Mouse (Mus musculus) myocyte (in vitro differentiated cells): ENCODE measurements at regions not wholly inside any gene's neighbourhood (a gene's known extent, or its start where the extent isn't known, plus 50 kb on each side); places are given as distances from the start of the nearest gene placed in this dataset.

Source experiments
- CEBPB ChIP-seq: IDR thresholded peaks from 2 replicates; pipeline ENCODE4 v1.6.1; 2011; ENCODE audit warnings: mild to moderate bottlenecking, moderate library complexity; ENCODE audit not compliant: poor library complexity, insufficient read depth, severe bottlenecking
- E2F4 ChIP-seq: IDR thresholded peaks from one replicate; pipeline ENCODE4 v1.6.1; 2011; ENCODE audit warnings: mild to moderate bottlenecking, control low read depth, moderate library complexity; ENCODE audit not compliant: insufficient read depth
- MAX ChIP-seq: IDR thresholded peaks from one replicate; pipeline ENCODE4 v1.6.1; 2011; ENCODE audit warnings: low read depth, mild to moderate bottlenecking, control low read depth
- MYOG ChIP-seq, 3 experiments: IDR thresholded peaks; one replicate each; pipeline ENCODE4 v1.6.1; 2011; ENCODE audit warnings: control low read depth in 2 of 3, low read depth in 2 of 3, mild to moderate bottlenecking in 2 of 3; ENCODE audit not compliant: insufficient read length in 2 of 3, control insufficient read depth in 1 of 3, insufficient read depth in 1 of 3
- POLR2A ChIP-seq: IDR thresholded peaks from one replicate; pipeline ENCODE4 v1.6.1; 2011; ENCODE audit warnings: low read depth, mild to moderate bottlenecking, control low read depth, moderate library complexity; ENCODE audit not compliant: insufficient read length
- POLR2AphosphoS2 ChIP-seq: IDR thresholded peaks from one replicate; pipeline ENCODE4 v1.6.1; 2011; ENCODE audit warnings: low read depth, control low read depth; ENCODE audit not compliant: insufficient read length
- REST ChIP-seq: IDR thresholded peaks from one replicate; pipeline ENCODE4 v1.6.1; 2011; ENCODE audit warnings: mild to moderate bottlenecking, control low read depth, moderate library complexity; ENCODE audit not compliant: insufficient read depth, insufficient read length
- SRF ChIP-seq: IDR thresholded peaks from one replicate; pipeline ENCODE4 v1.6.1; 2011; ENCODE audit warnings: low read depth; ENCODE audit not compliant: control insufficient read depth, insufficient read length
- TCF12 ChIP-seq: IDR thresholded peaks from one replicate; pipeline ENCODE4 v1.6.1; 2011; ENCODE audit warnings: mild to moderate bottlenecking, control low read depth; ENCODE audit not compliant: poor library complexity, insufficient read depth, severe bottlenecking
- USF1 ChIP-seq: IDR thresholded peaks from one replicate; pipeline ENCODE4 v1.6.1; 2011; ENCODE audit warnings: low read depth, mild to moderate bottlenecking, control low read depth, moderate library complexity

DNA sequence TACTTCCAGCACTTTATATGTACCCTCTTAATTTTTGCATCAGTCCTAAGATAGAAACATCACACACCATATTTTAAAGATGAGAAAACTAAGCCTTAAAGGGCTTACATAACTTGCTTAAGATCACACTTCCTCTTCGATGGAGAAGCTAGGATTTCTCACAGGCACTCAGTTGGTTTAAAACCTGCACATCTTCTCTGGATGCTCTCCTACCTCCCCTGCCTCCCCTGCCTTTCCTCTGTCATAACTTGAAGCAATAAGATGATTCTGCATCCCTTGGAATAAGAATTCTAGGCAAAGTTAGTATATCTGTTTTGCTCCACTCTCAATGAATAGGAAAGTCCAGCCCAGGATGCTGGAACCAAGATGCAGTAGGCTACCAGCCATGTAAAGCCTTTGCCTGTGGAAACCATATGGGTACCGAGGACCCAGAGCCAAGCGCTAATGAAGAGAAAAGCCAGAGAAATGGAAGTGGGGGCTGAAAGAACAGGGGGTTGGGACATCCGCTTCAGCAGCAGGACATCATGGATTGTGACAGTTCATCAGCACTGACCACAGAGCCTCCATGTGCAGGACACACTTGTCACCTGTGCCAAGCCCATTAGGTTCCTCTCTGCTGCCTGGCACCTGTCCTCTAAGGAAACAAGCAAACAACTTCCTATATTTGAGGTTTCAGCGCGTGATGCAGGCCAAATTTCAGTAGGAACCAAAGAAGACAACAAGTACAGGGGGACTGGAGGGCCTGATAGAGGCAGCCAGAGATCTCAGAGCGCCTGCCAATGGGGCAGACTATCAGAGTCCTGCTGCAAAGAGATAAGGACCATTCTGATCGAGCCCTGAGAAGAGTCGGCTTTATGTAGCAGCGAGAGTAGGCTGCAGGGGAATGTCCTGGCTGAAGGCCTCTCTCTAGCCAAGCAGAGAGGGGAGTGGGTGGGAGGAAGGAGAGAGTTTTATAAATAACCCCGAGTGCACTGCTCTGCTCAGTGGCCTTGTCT lies 60.5 kb downstream of the Ier5 start:
- no peak for TF ChIP-seq POLR2A
- TF ChIP-seq MYOG (IDR thresholded peaks at IDR 0.05; ENCODE audit: control insufficient read depth in 1 of 3, insufficient read depth in 1 of 3, insufficient read length in 2 of 3, low read depth in 2 of 3), result no peak
- TF ChIP-seq POLR2AphosphoS2, result no peak
- no peak for TF ChIP-seq E2F4
- no peak for TF ChIP-seq TCF12
- TF ChIP-seq CEBPB, result no peak
- no peak for TF ChIP-seq MAX
- TF ChIP-seq REST, result no peak
- no peak for TF ChIP-seq USF1
- TF ChIP-seq SRF, result no peak
